In genomic region chr13:119684416-119685177, GRCm38 (mm10) we compare ENCODE assay signal across 26 mouse cellular contexts. TPM values are rescaled to one million over a fixed set of nuclear protein-coding genes. Genes with fewer than 3 reads are reported as not detected.
DNase-seq lines count a peak whose midpoint lies in the region; ATAC-seq and TF ChIP-seq lines count a peak whose summit lies in the region.
"Had no signal": no experiment of that assay in that cellular context is flagged by ENCODE, and none has a peak within 500 bp of the region (broad histone marks: within the 10 kb centered on the region; RNA-seq: fewer than 3 reads in every experiment).

No protein-coding gene starts in this region.

- ATAC-seq in lung, embryonic 14.5 days (ENCODE audit: insufficient read depth), result peak; percentile 60; the same call in 1 of the 2 replicates
- ATAC-seq: forebrain, embryonic 14.5 days; hindbrain, embryonic 16.5 days; intestine, embryonic 16.5 days; midbrain, embryonic 16.5 days had no signal

- no peak for TF ChIP-seq POLR2A in lung, adult 2 months (IDR thresholded peaks at IDR 0.05; ENCODE audit: borderline replicate concordance, extremely low read depth, low read depth, low read length)

- TF ChIP-seq CTCF in lung, embryonic 14.5 days (IDR thresholded peaks at IDR 0.05; ENCODE audit: low read depth), result no peak
- TF ChIP-seq CTCF in lung, adult 2 months (IDR thresholded peaks at IDR 0.05; ENCODE audit: insufficient read depth, low read length), result no peak

- H3K4me1 ChIP-seq in lung, embryonic 14.5 days (ENCODE audit: insufficient read depth), result peaks cover 5% of the 10 kb centered on the region; the same call in 1 of the 2 replicates
- no peaks in the 10 kb centered on the region for H3K4me1 ChIP-seq in lung, adult 2 months (ENCODE audit: control insufficient read depth, insufficient read depth, low read length)
- H3K4me1 ChIP-seq: limb, embryonic 15.5 days had no signal

- no peaks in the 10 kb centered on the region for H3K9me3 ChIP-seq in lung, embryonic 14.5 days (ENCODE audit: low read depth, low read length)
- H3K9me3 ChIP-seq: limb, embryonic 10.5 days; limb, embryonic 15.5 days; liver, embryonic 13.5 days had no signal

- no peaks in the 10 kb centered on the region for H3K36me3 ChIP-seq in lung, embryonic 14.5 days (ENCODE audit: insufficient read depth)
- H3K36me3 ChIP-seq: limb, embryonic 10.5 days; limb, embryonic 15.5 days; liver, embryonic 13.5 days had no signal

- 55% methylated on average over 11 of the region's 11 CpGs for WGBS in lung, embryonic 14.5 days
- 65% methylated on average over 11 of the region's 11 CpGs for WGBS in lung, adult 2 months

- peak; percentile 46 for DNase-seq in embryo, embryonic 10.5 days (ENCODE audit: low spot score)
- no peak for DNase-seq in embryo, embryonic 10 days (ENCODE audit: low spot score)
- peak; percentile 80 for DNase-seq in lung, embryonic 14.5 days
- no peak for DNase-seq in lung, adult 2 months
- DNase-seq in MN1 (ENCODE audit: low spot score), result peak; percentile 78
- peak; percentile 28 for DNase-seq in lung, postnatal 10 days
- no peak for DNase-seq in frontal cortex, postnatal 25 days (ENCODE audit: low spot score in 2 of 2)
- DNase-seq in right cerebral cortex, postnatal 36 days (ENCODE audit: low spot score in 2 of 2), result no peak
- DNase-seq: adrenal gland, postnatal 10 days; cerebellum, adult 8-10 months; cerebellum, postnatal 25 days; heart, postnatal 14 days; kidney, postnatal 14 days; layer of hippocampus, adult 9-11 months; liver, embryonic 13.5 days; right cerebral cortex, postnatal 25 days; spleen, adult 18-20 months; thymus, postnatal 14 days had no signal

- H3K27me3 ChIP-seq in lung, embryonic 14.5 days (ENCODE audit: insufficient read depth, low read length), result no peaks in the 10 kb centered on the region
- H3K27me3 ChIP-seq: CH12.LX; limb, embryonic 15.5 days; liver, embryonic 13.5 days had no signal

- H3K4me3 ChIP-seq in lung, embryonic 14.5 days (ENCODE audit: low read depth, low read length), result no peak overlapping the region
- no peak overlapping the region for H3K4me3 ChIP-seq in lung, adult 2 months (replicated peaks; ENCODE audit: extremely low read depth, low read depth, low read length)
- H3K4me3 ChIP-seq: limb, embryonic 10.5 days; limb, embryonic 15.5 days; liver, embryonic 13.5 days had no signal

- peak overlapping the region; percentile 33; the same call in 1 of the 2 replicates for H3K27ac ChIP-seq in lung, embryonic 14.5 days (ENCODE audit: low read depth)
- H3K27ac ChIP-seq: limb, embryonic 10.5 days; limb, embryonic 15.5 days; liver, embryonic 13.5 days; macrophage had no signal

- no peak overlapping the region for H3K4me2 ChIP-seq in lung, embryonic 14.5 days
- H3K4me2 ChIP-seq: limb, embryonic 15.5 days; liver, embryonic 13.5 days had no signal

- no peak overlapping the region for H3K9ac ChIP-seq in lung, embryonic 14.5 days
- H3K9ac ChIP-seq: limb, embryonic 15.5 days; liver, embryonic 13.5 days had no signal

RNA-seq across cellular contexts. Expression of gene Hmgcs1, which starts 5.6 kb away (rescaled TPM):
- 126 and 142 TPM in 2 replicates for polyA plus RNA-seq in lung, embryonic 14.5 days (2014; fragmentation: Nextera tagmentation; extraction: Ambion mirVana)
- polyA plus RNA-seq in lung, adult 2 months (2012; rRNA removed), result 21.3 and 46.3 TPM in 2 replicates

Comparison
In these comparisons a context has a peak if more than half of its experiments do, and no peak if none do; other contexts are left out.
1. DNase-seq: peak in embryo, embryonic 10.5 days (single experiment), lung, embryonic 14.5 days (single experiment), MN1 (single experiment) and lung, postnatal 10 days (single experiment); none in embryo, embryonic 10 days (single experiment), lung, adult 2 months (single experiment), frontal cortex, postnatal 25 days (0 of 2) and right cerebral cortex, postnatal 36 days (0 of 2).